7 mouse cellular contexts compared by ENCODE assay signal in genomic region chr15:98144861-98145507, GRCm38 (mm10). TPM values are rescaled to one million over a fixed set of nuclear protein-coding genes. Genes with fewer than 3 reads are reported as not detected.
DNase-seq lines count a peak whose midpoint lies in the region; ATAC-seq and TF ChIP-seq lines count a peak whose summit lies in the region.

No protein-coding gene starts in this region.

- H3K27ac ChIP-seq in cortical plate, adult 2 months (ENCODE audit: insufficient read depth, low read length) = no peak overlapping the region
- peak overlapping the region; percentile 88 for H3K27ac ChIP-seq in heart, postnatal 0 days (ENCODE audit: low read depth)
- H3K27ac ChIP-seq in liver, adult 2 months (replicated peaks; ENCODE audit: insufficient read depth, low read depth, low read length) = peak overlapping the region; percentile 57
- H3K27ac ChIP-seq in neural tube, embryonic 13.5 days (replicated peaks) = peak overlapping the region; percentile 72

- peaks cover 9% of the 10 kb centered on the region; the same call in 1 of the 2 replicates for H3K79me2 ChIP-seq in liver, adult 2 months (ENCODE audit: control insufficient read depth, insufficient read depth, low read length)

- peak; percentile 36 for DNase-seq in right cerebral cortex, postnatal 14 days
- DNase-seq in right cerebral cortex, postnatal 36 days (ENCODE audit: low spot score in 2 of 2) = no peak
- no peak for DNase-seq in heart, postnatal 0 days (ENCODE audit: low spot score)
- peak; percentile 30 for DNase-seq in liver, adult 2 months (ENCODE audit: extremely low read depth, low read depth, low spot score)
- DNase-seq in right cerebral cortex, postnatal 25 days = no peak

- TF ChIP-seq EP300 in heart, postnatal 0 days (IDR thresholded peaks at IDR 0.05; ENCODE audit: low read depth) = no peak

- no peak for TF ChIP-seq CTCF in cortical plate, adult 2 months (IDR thresholded peaks at IDR 0.05; ENCODE audit: extremely low read depth, insufficient read depth, low read length)
- no peak for TF ChIP-seq CTCF in heart, postnatal 0 days (IDR thresholded peaks at IDR 0.05; ENCODE audit: low read depth)
- TF ChIP-seq CTCF in liver, adult 2 months (IDR thresholded peaks at IDR 0.05; ENCODE audit: low read depth, low read length) = no peak

- H3K9ac ChIP-seq in heart, postnatal 0 days (replicated peaks; ENCODE audit: low read depth, low read length) = peak overlapping the region; percentile 98
- H3K9ac ChIP-seq in liver, adult 2 months (ENCODE audit: low read depth, low read length) = peak overlapping the region; percentile 94
- peak overlapping the region; percentile 96 for H3K9ac ChIP-seq in neural tube, embryonic 13.5 days

- under 1% methylated on average over 36 of the region's 36 CpGs for WGBS in heart, postnatal 0 days
- WGBS in liver, adult 2 months = under 1% methylated on average over 36 of the region's 36 CpGs
- WGBS in neural tube, embryonic 13.5 days = under 1% methylated on average over 28 of the region's 36 CpGs

- peaks cover 2% of the 10 kb centered on the region; the same call in 1 of the 2 replicates for H3K4me1 ChIP-seq in cortical plate, adult 2 months (ENCODE audit: control insufficient read depth, insufficient read depth, low read length)
- H3K4me1 ChIP-seq in heart, postnatal 0 days (ENCODE audit: control insufficient read depth, insufficient read depth) = peaks cover 16% of the 10 kb centered on the region
- H3K4me1 ChIP-seq in liver, adult 2 months (ENCODE audit: control insufficient read depth, insufficient read depth, low read length) = peaks cover 2% of the 10 kb centered on the region; the same call in 1 of the 2 replicates
- peaks cover 10% of the 10 kb centered on the region for H3K4me1 ChIP-seq in neural tube, embryonic 13.5 days (replicated peaks)

- no peak for TF ChIP-seq POLR2A in cortical plate, adult 2 months (IDR thresholded peaks at IDR 0.05; ENCODE audit: extremely low read depth, insufficient read depth, low read length)
- TF ChIP-seq POLR2A in liver, adult 2 months (IDR thresholded peaks at IDR 0.05; ENCODE audit: extremely low read depth, insufficient read depth, low read length) = no peak

- peaks cover 23% of the 10 kb centered on the region for H3K36me3 ChIP-seq in heart, postnatal 0 days (replicated peaks; ENCODE audit: control insufficient read depth, insufficient read depth, low read length)
- H3K36me3 ChIP-seq in liver, adult 2 months (ENCODE audit: control insufficient read depth, insufficient read depth, low read length) = peaks cover 12% of the 10 kb centered on the region; the same call in 1 of the 2 replicates
- H3K36me3 ChIP-seq in neural tube, embryonic 13.5 days = peaks cover 23% of the 10 kb centered on the region

- ATAC-seq in heart, postnatal 0 days (ENCODE audit: insufficient read depth, low read depth) = 0 out of 2 replicates have a peak, but pooled peaks have one; percentile 5
- ATAC-seq in neural tube, embryonic 13.5 days (ENCODE audit: low read depth) = no peak; the same call in 1 of the 2 replicates

- H3K27me3 ChIP-seq in heart, postnatal 0 days (ENCODE audit: control insufficient read depth, insufficient read depth, low read length) = no peaks in the 10 kb centered on the region
- no peaks in the 10 kb centered on the region for H3K27me3 ChIP-seq in liver, adult 2 months (ENCODE audit: control insufficient read depth, insufficient read depth, low read length)
- no peaks in the 10 kb centered on the region for H3K27me3 ChIP-seq in neural tube, embryonic 13.5 days

- peak overlapping the region; percentile 97 for H3K4me2 ChIP-seq in heart, postnatal 0 days (ENCODE audit: low read depth, low read length)
- H3K4me2 ChIP-seq in neural tube, embryonic 13.5 days = peak overlapping the region; percentile 86

- peak overlapping the region; percentile 38 for H3K4me3 ChIP-seq in cortical plate, adult 2 months (ENCODE audit: insufficient read depth, low read length)
- H3K4me3 ChIP-seq in heart, postnatal 0 days (ENCODE audit: low read depth, low read length) = peak overlapping the region; percentile 96
- peak overlapping the region; percentile 85 for H3K4me3 ChIP-seq in liver, adult 2 months (ENCODE audit: insufficient read depth, low read depth, low read length)
- peak overlapping the region; percentile 88 for H3K4me3 ChIP-seq in neural tube, embryonic 13.5 days

- H3K9me3 ChIP-seq in heart, postnatal 0 days (replicated peaks; ENCODE audit: control insufficient read depth, low read length) = no peaks in the 10 kb centered on the region
- H3K9me3 ChIP-seq in neural tube, embryonic 13.5 days = no peaks in the 10 kb centered on the region

RNA-seq across cellular contexts. Expression of gene Asb8, which starts 20.4 kb away (rescaled TPM):
- polyA plus RNA-seq in cortical plate, adult 2 months (2012; rRNA removed) = 66.5 and 69.5 TPM in 2 replicates
- 99.6 and 158 TPM in 2 replicates for total RNA-seq in heart, postnatal 0 days (2014; rRNA removed; ENCODE audit: low replicate concordance)
- polyA plus RNA-seq in heart, postnatal 0 days (2015; fragmentation: Nextera tagmentation; extraction: Ambion mirVana) = 95.6 and 111 TPM in 2 replicates
- 10.8 and 15.4 TPM in 2 replicates for total RNA-seq in liver, adult 2 months (2014; rRNA removed)
- 26.9 and 32.9 TPM in 2 replicates for polyA plus RNA-seq in liver, adult 2 months (2012; rRNA removed)
- 57.5 and 63.8 TPM in 2 replicates for polyA plus RNA-seq in neural tube, embryonic 13.5 days (2015; fragmentation: Nextera tagmentation; extraction: Ambion mirVana)

RNA-seq across cellular contexts. Expression of gene Ccdc184, which starts 22.0 kb away (rescaled TPM):
- 22.6 and 23.0 TPM in 2 replicates for polyA plus RNA-seq in cortical plate, adult 2 months (2012; rRNA removed)
- 0.92 and 1.9 TPM in 2 replicates for total RNA-seq in heart, postnatal 0 days (2014; rRNA removed; ENCODE audit: low replicate concordance)
- polyA plus RNA-seq in heart, postnatal 0 days (2015; fragmentation: Nextera tagmentation; extraction: Ambion mirVana) = 0.63 and 0.89 TPM in 2 replicates
- total RNA-seq in liver, adult 2 months (2014; rRNA removed) = not detected in 2 replicates
- not detected in 2 replicates for polyA plus RNA-seq in liver, adult 2 months (2012; rRNA removed)
- polyA plus RNA-seq in neural tube, embryonic 13.5 days (2015; fragmentation: Nextera tagmentation; extraction: Ambion mirVana) = 50.1 and 50.4 TPM in 2 replicates

RNA-seq across cellular contexts. Expression of gene Olfr288, which starts 50.4 kb away (rescaled TPM):
- polyA plus RNA-seq in cortical plate, adult 2 months (2012; rRNA removed) = 0.42 and 0.46 TPM in 2 replicates
- total RNA-seq in heart, postnatal 0 days (2014; rRNA removed; ENCODE audit: low replicate concordance) = not detected in 2 replicates
- not detected in 2 replicates for polyA plus RNA-seq in heart, postnatal 0 days (2015; fragmentation: Nextera tagmentation; extraction: Ambion mirVana)
- not detected in 2 replicates for total RNA-seq in liver, adult 2 months (2014; rRNA removed)
- polyA plus RNA-seq in liver, adult 2 months (2012; rRNA removed) = not detected in 2 replicates
- polyA plus RNA-seq in neural tube, embryonic 13.5 days (2015; fragmentation: Nextera tagmentation; extraction: Ambion mirVana) = not detected in 2 replicates

RNA-seq across cellular contexts. Expression of gene Senp1, which starts 51.4 kb away (rescaled TPM):
- 10.3 and 10.6 TPM in 2 replicates for polyA plus RNA-seq in cortical plate, adult 2 months (2012; rRNA removed)
- total RNA-seq in heart, postnatal 0 days (2014; rRNA removed; ENCODE audit: low replicate concordance) = 13.3 and 16.7 TPM in 2 replicates
- polyA plus RNA-seq in heart, postnatal 0 days (2015; fragmentation: Nextera tagmentation; extraction: Ambion mirVana) = 8.0 and 10.1 TPM in 2 replicates
- 4.4 TPM in 2 replicates for total RNA-seq in liver, adult 2 months (2014; rRNA removed)
- polyA plus RNA-seq in liver, adult 2 months (2012; rRNA removed) = 2.2 and 3.7 TPM in 2 replicates
- 20.3 and 23.4 TPM in 2 replicates for polyA plus RNA-seq in neural tube, embryonic 13.5 days (2015; fragmentation: Nextera tagmentation; extraction: Ambion mirVana)

RNA-seq across cellular contexts. Expression of gene Pfkm, which starts 52.6 kb away (rescaled TPM):
- polyA plus RNA-seq in cortical plate, adult 2 months (2012; rRNA removed) = 391 and 405 TPM in 2 replicates
- total RNA-seq in heart, postnatal 0 days (2014; rRNA removed; ENCODE audit: low replicate concordance) = 216 and 219 TPM in 2 replicates
- 205 and 213 TPM in 2 replicates for polyA plus RNA-seq in heart, postnatal 0 days (2015; fragmentation: Nextera tagmentation; extraction: Ambion mirVana)
- total RNA-seq in liver, adult 2 months (2014; rRNA removed) = 9.4 and 10.5 TPM in 2 replicates
- polyA plus RNA-seq in liver, adult 2 months (2012; rRNA removed) = 10.8 and 12.3 TPM in 2 replicates
- 66.5 and 66.8 TPM in 2 replicates for polyA plus RNA-seq in neural tube, embryonic 13.5 days (2015; fragmentation: Nextera tagmentation; extraction: Ambion mirVana)

Comparison
In these comparisons a context has a peak if more than half of its experiments do, and no peak if none do; other contexts are left out.
1. DNase-seq: peak in right cerebral cortex, postnatal 14 days (single experiment) and liver, adult 2 months (single experiment); none in right cerebral cortex, postnatal 36 days (0 of 2), heart, postnatal 0 days (single experiment) and right cerebral cortex, postnatal 25 days (single experiment).
2. H3K4me3 ChIP-seq: peak in every context shown above with its lines; median percentile 96 in heart, postnatal 0 days; 88 in neural tube, embryonic 13.5 days; 85 in liver, adult 2 months; 38 in cortical plate, adult 2 months.
3. RNA of gene Ccdc184, which starts 22.0 kb away (polyA plus RNA-seq): 50.1 to 50.4 TPM in neural tube, embryonic 13.5 days and 22.6 to 23.0 TPM in cortical plate, adult 2 months; 0.63 to 0.89 TPM in heart, postnatal 0 days and not detected in liver, adult 2 months; every median in the first group is over 10 times any median in the second.
4. Peak in every context shown above with its lines, with median percentiles within 50 percentile points of each other: H3K9ac ChIP-seq.